Mouse (Mus musculus) embryonic fibroblast, embryonic 13.5 days (primary cell): ENCODE results near the gene Olfr531.

Experiments
- CTCF ChIP-seq: IDR thresholded peaks from 2 replicates; pipeline ENCODE4 v1.5.1; 2011; ENCODE audit warnings: mild to moderate bottlenecking, control low read depth, low read length, moderate library complexity, borderline replicate concordance; ENCODE audit not compliant: insufficient read depth
- POLR2A ChIP-seq: IDR thresholded peaks from 2 replicates; pipeline ENCODE4 v1.6.1; 2011; ENCODE audit warnings: low read depth, mild to moderate bottlenecking, control low read depth, low read length, moderate library complexity

GRCm38 (mm10) chr7:140421539-140421938, 18.8 kb upstream of the Olfr531 start, which contains the start of gene Olfr532:
- TF ChIP-seq POLR2A (no peak), CTCF (no peak)
